In the genomic region with DNA sequence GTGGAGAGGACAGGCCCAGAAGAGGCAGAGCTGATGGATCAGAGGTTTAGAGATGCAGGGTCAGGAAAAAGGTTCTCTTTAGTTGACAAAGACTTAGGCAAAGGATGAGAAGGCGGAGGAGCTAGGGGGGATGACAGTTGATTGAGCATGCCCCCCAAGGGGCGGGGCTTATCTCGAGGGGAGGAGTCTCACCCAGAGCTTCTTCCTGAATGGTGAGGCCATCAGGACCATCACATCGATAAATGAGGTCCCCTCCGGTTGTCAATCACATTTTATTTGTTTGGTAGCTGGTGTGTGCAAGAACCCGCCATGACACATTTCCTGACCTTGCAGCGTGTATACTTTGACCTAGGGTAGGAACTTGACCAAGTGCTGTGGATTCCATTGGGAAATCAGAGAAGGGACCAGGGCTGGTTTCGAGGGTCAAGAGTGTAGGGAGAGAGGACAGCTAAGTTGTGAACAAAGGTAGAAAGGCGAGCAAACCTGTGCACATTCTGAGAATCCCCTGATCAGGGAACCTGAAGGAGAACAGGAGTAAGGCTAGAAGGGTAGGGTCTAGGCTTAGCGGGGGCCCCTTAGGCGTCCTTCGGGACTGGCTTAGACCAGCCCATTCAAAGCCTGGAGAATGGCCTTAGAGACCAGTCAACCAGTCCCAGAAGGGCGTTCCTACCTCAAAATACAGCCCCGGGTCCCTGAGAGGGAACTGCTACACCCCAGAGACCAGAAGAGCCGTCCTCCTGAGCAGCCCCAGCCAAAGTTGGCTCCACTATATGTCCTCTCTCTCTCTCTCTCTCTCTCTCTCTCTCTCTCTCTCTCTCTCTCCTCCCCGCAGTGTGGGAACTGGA, we compare ENCODE assay signal across 9 mouse cellular contexts. TPM values are rescaled to one million over a fixed set of nuclear protein-coding genes. Genes with fewer than 3 reads are reported as not detected.
DNase-seq lines count a peak whose midpoint lies in the region; ATAC-seq and TF ChIP-seq lines count a peak whose summit lies in the region.
"Had no signal": no experiment of that assay in that cellular context is flagged by ENCODE, and none has a peak within 500 bp of the region (broad histone marks: within the 10 kb centered on the region; RNA-seq: fewer than 3 reads in every experiment).

No protein-coding gene starts in this region.

- H3K4me3 ChIP-seq in layer of hippocampus, adult 2 months, result no peak overlapping the region
- no peak overlapping the region for H3K4me3 ChIP-seq in liver, embryonic 15.5 days (replicated peaks)

- no peak for ATAC-seq in liver, embryonic 15.5 days (ENCODE audit: insufficient read depth)

- H3K27me3 ChIP-seq in liver, embryonic 15.5 days, result no peaks in the 10 kb centered on the region; the same call in none of the 2 replicates
- H3K27me3 ChIP-seq: embryonic facial prominence, embryonic 12.5 days had no signal

- H3K36me3 ChIP-seq in liver, embryonic 15.5 days (replicated peaks), result no peaks in the 10 kb centered on the region
- H3K36me3 ChIP-seq: embryonic facial prominence, embryonic 12.5 days had no signal

- no peak overlapping the region for H3K9ac ChIP-seq in liver, embryonic 15.5 days

- H3K9me3 ChIP-seq in liver, embryonic 15.5 days (replicated peaks), result no peaks in the 10 kb centered on the region
- H3K9me3 ChIP-seq: embryonic facial prominence, embryonic 12.5 days had no signal

- H3K27ac ChIP-seq in layer of hippocampus, adult 2 months, result 0 out of 2 replicates have a peak overlapping the region, but pooled peaks have one; percentile 25
- 0 out of 2 replicates have a peak overlapping the region, but pooled peaks have one; percentile 38 for H3K27ac ChIP-seq in liver, embryonic 15.5 days (replicated peaks)
- H3K27ac ChIP-seq: embryonic facial prominence, embryonic 12.5 days had no signal

- 53% methylated on average over 16 of the region's 16 CpGs for WGBS in liver, embryonic 15.5 days (ENCODE audit: insufficient replicate concordance)

- no peak overlapping the region for H3K4me2 ChIP-seq in liver, embryonic 15.5 days

- TF ChIP-seq CTCF in layer of hippocampus, adult 2 months (conservative IDR thresholded peaks at IDR 0.05), result no peak

- DNase-seq in cerebellum, adult 11-12 months, result peak; percentile 54
- DNase-seq in cerebellum, adult 8-10 months, result no peak
- no peak for DNase-seq in layer of hippocampus, adult 2 months (ENCODE audit: low spot score in 2 of 2)
- DNase-seq in layer of hippocampus, postnatal 14 days (ENCODE audit: low spot score in 2 of 2), result no peak
- DNase-seq in ES-CJ7 (ENCODE audit: low read depth, low spot score), result peak; percentile 33
- DNase-seq in retina, postnatal 1 day, result no peak
- DNase-seq in layer of hippocampus, adult 9-11 months, result no peak

- peaks cover 25% of the 10 kb centered on the region for H3K4me1 ChIP-seq in liver, embryonic 15.5 days (replicated peaks)
- H3K4me1 ChIP-seq: embryonic facial prominence, embryonic 12.5 days had no signal

RNA-seq across cellular contexts. Expression of a gene that starts 20.3 kb away (rescaled TPM):
- total RNA-seq in layer of hippocampus, adult 2 months (2021), result 100 to 1,000 TPM; 429 to 449 TPM
- 100 to 1,000 TPM; 560 to 568 TPM for total RNA-seq in layer of hippocampus, postnatal 14 days (2021)
- 0.18 and 0.30 TPM in 2 replicates for polyA plus RNA-seq in liver, embryonic 15.5 days (2015; fragmentation: Nextera tagmentation; extraction: Ambion mirVana)

Comparison
In these comparisons a context has a peak if more than half of its experiments do, and no peak if none do; other contexts are left out.
1. DNase-seq: peak in cerebellum, adult 11-12 months (single experiment) and ES-CJ7 (single experiment); none in cerebellum, adult 8-10 months (single experiment), layer of hippocampus, adult 2 months (0 of 2), layer of hippocampus, postnatal 14 days (0 of 2), retina, postnatal 1 day (single experiment) and layer of hippocampus, adult 9-11 months (single experiment).